Mouse (Mus musculus) thymus, postnatal 4 days (tissue): ENCODE data around the gene Gm3776.
A peak's percentile ranks its signal among the peaks of the same experiment; 100 is the strongest.
"Not testable (repeated sequence)": the region's sequence is repeated elsewhere in the genome, so short reads cannot be mapped to it uniquely, and the experiment has no call there.

Source experiments
- DNase-seq: peaks from one replicate; pipeline ENCODE4 v3.0.0; 2021

Gene Gm3776

DNA sequence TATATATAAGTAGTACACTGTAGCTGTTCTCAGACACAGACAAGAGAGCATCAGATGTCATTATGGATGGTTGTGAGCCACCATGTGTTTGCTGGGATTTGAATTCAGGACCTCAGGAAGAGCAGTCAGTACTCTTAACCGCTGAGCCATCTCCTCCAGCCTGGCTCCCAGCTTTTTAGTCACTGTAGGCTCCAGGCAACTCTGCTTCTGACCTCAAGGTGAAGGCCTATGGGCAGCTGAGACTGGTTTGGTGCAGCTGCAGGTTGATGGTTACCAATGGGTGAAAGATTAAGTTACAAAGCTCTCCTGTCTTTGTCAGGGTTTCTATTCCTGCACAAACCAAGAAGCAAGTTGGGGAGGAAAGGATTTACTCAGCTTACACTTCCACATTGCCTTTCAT, 36.8 kb downstream of the Gm3776 start:
- not testable (repeated sequence) for DNase-seq

DNA sequence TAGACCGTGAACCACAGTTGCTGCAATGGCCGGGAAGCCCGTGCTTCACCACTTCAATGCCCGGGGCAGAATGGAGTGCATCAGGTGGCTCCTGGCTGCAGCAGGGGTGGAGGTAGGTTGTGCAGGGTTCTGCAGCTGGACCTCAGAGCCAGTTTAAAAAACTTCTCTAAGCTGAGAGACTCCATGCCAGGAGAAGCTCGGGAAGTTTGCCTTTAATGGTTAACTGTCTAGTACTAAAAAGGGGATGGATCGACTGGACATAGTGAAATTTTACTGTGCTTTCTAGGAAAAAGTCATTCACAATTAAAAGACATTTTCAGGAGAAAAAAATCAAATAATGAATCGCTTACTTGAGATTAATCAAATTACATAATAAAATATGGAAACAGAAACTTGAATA, 37.9 kb downstream of the Gm3776 start:
- not testable (repeated sequence) for DNase-seq

DNA sequence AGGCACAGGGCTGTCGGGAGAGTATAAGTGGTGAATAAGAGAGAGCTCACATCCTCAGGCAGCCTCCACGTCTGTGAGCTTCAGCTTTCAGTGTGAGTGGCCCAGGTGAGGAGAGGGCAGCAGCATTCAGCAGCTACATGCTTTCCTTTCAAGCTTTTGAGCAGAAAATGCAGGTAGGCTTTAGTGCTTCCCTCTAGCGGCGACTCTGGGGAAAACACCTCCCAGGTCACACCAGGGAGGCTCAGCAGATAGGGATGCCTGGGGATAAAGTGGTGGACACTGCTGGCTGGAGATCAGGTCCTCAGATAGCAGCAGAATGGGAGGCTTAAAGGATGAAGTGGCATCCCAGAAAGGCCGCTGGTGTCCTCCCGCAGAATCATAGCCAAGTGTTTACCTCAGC, 39.2 kb downstream of the Gm3776 start:
- peak; percentile 62 for DNase-seq

DNA sequence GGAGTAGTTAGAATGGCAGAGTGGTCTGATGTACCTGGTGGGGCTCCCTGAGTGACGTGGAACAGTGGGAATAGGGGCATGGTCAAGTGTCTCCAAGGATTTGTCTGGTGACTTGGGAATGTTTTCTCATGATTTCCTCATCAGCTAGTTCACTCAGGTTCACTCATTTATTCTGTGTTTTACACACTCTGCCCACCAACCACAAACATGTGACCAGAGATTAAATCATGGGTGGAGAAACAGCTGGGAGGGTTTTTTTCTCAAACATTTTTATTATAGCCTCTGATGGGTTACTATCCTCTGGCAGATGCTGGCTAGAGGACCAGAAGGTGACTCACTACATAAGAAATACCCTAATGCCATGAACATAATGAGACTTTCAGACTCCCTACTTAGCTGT, 41.3 kb downstream of the Gm3776 start:
- DNase-seq: no peak

DNA sequence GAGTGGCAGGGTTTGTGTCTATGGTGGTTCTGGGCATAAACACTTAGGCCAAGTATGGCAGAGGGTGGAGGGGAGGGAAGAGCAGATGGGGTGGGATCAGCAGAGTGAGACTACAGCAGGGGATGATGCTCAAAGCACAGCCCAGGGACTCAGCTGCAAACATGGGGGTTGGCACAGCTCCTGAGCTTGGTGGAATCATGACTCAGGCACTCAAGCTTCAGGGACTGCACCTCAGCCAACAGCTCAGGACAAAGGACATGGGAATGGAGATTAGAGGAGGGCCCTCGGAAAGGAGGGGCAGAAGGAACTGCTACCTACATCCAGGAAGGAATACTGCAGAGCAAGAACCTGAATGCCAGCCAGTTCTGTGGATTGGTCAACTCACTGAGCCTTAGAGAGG, 42.2 kb downstream of the Gm3776 start:
- not testable (repeated sequence) for DNase-seq

DNA sequence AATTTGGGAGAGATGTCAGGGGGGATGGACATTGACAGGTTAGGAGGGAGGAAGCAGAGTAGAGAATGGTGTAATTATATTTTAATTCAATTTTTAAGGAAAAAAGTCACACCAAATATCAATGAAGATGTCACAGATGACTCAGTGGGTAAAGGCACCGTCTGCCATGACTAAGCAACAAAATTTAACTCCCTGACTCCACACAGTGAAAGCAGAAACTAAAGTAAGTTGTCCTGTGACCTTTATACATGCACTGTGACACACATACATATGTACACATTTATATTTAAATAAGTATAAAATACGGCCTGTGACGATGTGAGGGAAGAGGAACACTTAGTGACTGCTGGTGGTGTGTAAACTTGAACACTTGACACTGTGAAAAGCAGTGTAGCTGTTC, 51.2 kb downstream of the Gm3776 start:
- DNase-seq: not testable (repeated sequence)

DNA sequence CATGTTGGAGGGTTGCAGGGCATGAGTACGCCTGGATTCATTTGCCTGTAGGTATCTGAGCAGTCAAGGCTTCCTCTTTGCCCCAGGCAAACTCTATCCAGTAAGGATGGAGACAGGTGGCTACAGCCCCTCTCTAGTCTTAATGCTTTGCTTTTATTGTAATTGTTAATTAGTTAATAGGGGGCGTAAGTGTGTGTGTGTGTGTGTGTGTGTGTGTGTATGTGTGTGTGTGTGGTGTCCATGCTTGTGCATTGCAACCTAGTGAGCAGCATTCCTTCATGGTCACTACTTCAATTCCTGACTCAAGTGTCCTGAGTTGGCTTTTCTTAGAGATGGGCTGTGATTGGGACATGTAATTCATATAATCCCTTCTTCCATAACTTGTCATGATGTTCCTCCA, 57.8 kb downstream of the Gm3776 start, which contains the start of gene Omt2a:
Gene Omt2a (minus strand): TSS at position 101 of the 400 bp plus-strand sequence.
- DNase-seq: no peak
